Mouse (Mus musculus) embryonic facial prominence, embryonic 14.5 days (tissue): ENCODE results near the gene Lrp3. TPM values are rescaled to one million over a fixed set of nuclear protein-coding genes. Genes with fewer than 3 reads are reported as not detected.
A peak's percentile ranks its signal among the peaks of the same experiment; 100 is the strongest.
"Not testable (repeated sequence)": the region's sequence is repeated elsewhere in the genome, so short reads cannot be mapped to it uniquely, and the experiment has no call there.

Source experiments
- ATAC-seq: fragments of 200-750 bp; cut with Nextera tagmentation; 2 replicates; pipeline ENCODE4 v1.8.0; 2017; ENCODE audit warnings: low read depth, moderate number of reproducible peaks, moderate TSS enrichment
- DNase-seq: peaks from one replicate; pipeline ENCODE4 v3.0.0-alpha.2; 2015; ENCODE audit warnings: low spot score
- H3K27ac ChIP-seq: fragments of 300-500 bp; sonication (generic); replicated peaks from 2 replicates; pipeline ENCODE4 v1.5.1; 2014; ENCODE audit warnings: low read depth, mild to moderate bottlenecking, low read length, moderate library complexity
- H3K27me3 ChIP-seq: fragments of 300-500 bp; sonication (generic); replicated peaks from 2 replicates; pipeline ENCODE4 v1.6.1; 2014; ENCODE audit warnings: low read length; ENCODE audit not compliant: control insufficient read depth, insufficient read depth
- H3K36me3 ChIP-seq: fragments of 300-500 bp; sonication (generic); 2 replicates; pipeline ENCODE4 v1.6.1; 2014; ENCODE audit warnings: low read length, mixed read lengths; ENCODE audit not compliant: control insufficient read depth, insufficient read depth
- H3K4me1 ChIP-seq: fragments of 300-500 bp; sonication (generic); 2 replicates; pipeline ENCODE4 v1.6.1; 2014; ENCODE audit warnings: antibody characterized with exemption, low read length; ENCODE audit not compliant: control insufficient read depth, insufficient read depth
- H3K4me2 ChIP-seq: fragments of 300-500 bp; sonication (generic); 2 replicates; pipeline ENCODE4 v1.6.1; 2014; ENCODE audit warnings: low read depth, mild to moderate bottlenecking, low read length, moderate library complexity, mixed read lengths
- H3K4me3 ChIP-seq: fragments of 300-500 bp; sonication (generic); 2 replicates; pipeline ENCODE4 v1.5.1; 2014; ENCODE audit warnings: low read depth, mild to moderate bottlenecking, low read length
- H3K9ac ChIP-seq: fragments of 300-500 bp; sonication (generic); 2 replicates; pipeline ENCODE4 v1.6.1; 2014; ENCODE audit warnings: low read depth, mild to moderate bottlenecking, low read length, moderate library complexity, mixed read lengths
- H3K9me3 ChIP-seq: fragments of 300-500 bp; sonication (generic); 2 replicates; pipeline ENCODE4 v1.6.1; 2016; ENCODE audit warnings: low read length; ENCODE audit not compliant: control insufficient read depth
- WGBS: fragments of 180-500 bp; shearing (Covaris S2); extraction: QIAGEN DNeasy Blood & Tissue Kit; methylation state at CpG from one replicate; pipeline ENCODE4 v1.1.7; 2014; 5-methylcytosine and 5-hydroxymethylcytosine counted together
- polyA plus RNA-seq: library from polyadenylated mRNA; unstranded; fragments of >200 nt; fragmentation: Nextera tagmentation; extraction: Ambion mirVana; gene quantifications from 2 replicates; pipeline ENCODE4 v1.2.1, GENCODE M21; 2014

The Lrp3 gene
- 10.8 and 11.0 TPM in 2 replicates for polyA plus RNA-seq

GRCm38 (mm10) chr7:35215225-35215624 lies at the start of gene Lrp3:
Gene Lrp3 (minus strand): TSS chr7:35215498.
- ATAC-seq (peak; percentile 96), DNase-seq (peak; percentile 87)
- WGBS, result 0% methylated on average over 13 of the region's 53 CpGs
- Histone ChIP-seq H3K4me3 (peak within 1 kb of the TSS; percentile 69), H3K4me2 (peak within 1 kb of the TSS; percentile 74), H3K9me3 (no peaks in the 10 kb centered on the region), H3K27ac (peak within 1 kb of the TSS; percentile 63), H3K36me3 (peaks cover 16% of the 10 kb centered on the region), H3K9ac (peak within 1 kb of the TSS; percentile 78), H3K4me1 (peaks cover 9% of the 10 kb centered on the region; the same call in 1 of the 2 replicates), H3K27me3 (no peaks in the 10 kb centered on the region)

DNA sequence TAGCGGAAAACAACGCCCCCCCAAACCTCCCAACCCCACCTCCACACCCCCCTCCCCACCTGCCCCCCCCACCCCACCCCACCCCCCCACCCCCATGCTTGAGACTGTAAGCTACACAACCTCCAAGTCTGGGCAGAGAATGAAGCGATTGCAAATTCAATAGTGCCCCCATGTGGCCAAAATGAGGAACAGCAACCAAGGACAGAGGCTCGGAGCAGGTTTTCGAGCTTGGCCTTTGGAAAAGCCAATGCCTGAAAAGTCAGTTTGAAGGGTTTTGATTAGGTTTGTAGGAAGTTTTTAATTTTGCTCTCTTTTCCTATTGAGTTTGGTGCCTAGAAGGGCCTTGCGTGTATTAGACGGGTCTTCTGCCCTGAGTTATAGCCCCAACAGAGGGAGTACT lies 49.4 kb upstream of the Lrp3 start:
- no peak for ATAC-seq
- Histone ChIP-seq H3K9me3 (no peaks in the 10 kb centered on the region), H3K4me3 (no peak overlapping the region), H3K4me2 (no peak overlapping the region), H3K9ac (no peak overlapping the region), H3K4me1 (peaks cover 4% of the 10 kb centered on the region; the same call in 1 of the 2 replicates), H3K27me3 (no peaks in the 10 kb centered on the region), H3K27ac (no peak overlapping the region), H3K36me3 (no peaks in the 10 kb centered on the region)
- WGBS, result 7% methylated on average over 7 of the region's 7 CpGs
- DNase-seq, result peak; percentile 45

- no peak for ATAC-seq
- no peak overlapping the region for H3K4me2 ChIP-seq
- no peak overlapping the region for H3K27ac ChIP-seq
- H3K4me3 ChIP-seq, result no peak overlapping the region
- H3K36me3 ChIP-seq, result no peaks in the 10 kb centered on the region
- no peaks in the 10 kb centered on the region for H3K27me3 ChIP-seq
- no peaks in the 10 kb centered on the region for H3K9me3 ChIP-seq
- no peak overlapping the region for H3K9ac ChIP-seq
- no peaks in the 10 kb centered on the region for H3K4me1 ChIP-seq
- no peak for DNase-seq
- 78% methylated on average over 15 of the region's 15 CpGs for WGBS
Measured at GRCm38 (mm10) chr7:35263595-35264489, 48.5 kb upstream of the Lrp3 start.

GRCm38 (mm10) chr7:35259384-35259783 lies 44.1 kb upstream of the Lrp3 start:
- DNase-seq, result no peak
- no peak overlapping the region for H3K27ac ChIP-seq
- no peak for ATAC-seq
- no peaks in the 10 kb centered on the region for H3K4me1 ChIP-seq
- 93% methylated on average over 8 of the region's 8 CpGs for WGBS
- no peak overlapping the region for H3K4me2 ChIP-seq
- no peaks in the 10 kb centered on the region for H3K27me3 ChIP-seq
- no peaks in the 10 kb centered on the region for H3K36me3 ChIP-seq
- no peak overlapping the region for H3K4me3 ChIP-seq
- H3K9me3 ChIP-seq, result no peaks in the 10 kb centered on the region
- H3K9ac ChIP-seq, result no peak overlapping the region

- 52% methylated on average over 7 of the region's 7 CpGs for WGBS
- Histone ChIP-seq H3K27me3 (no peaks in the 10 kb centered on the region), H3K4me2 (no peak overlapping the region), H3K9me3 (no peaks in the 10 kb centered on the region), H3K36me3 (no peaks in the 10 kb centered on the region), H3K4me3 (no peak overlapping the region), H3K9ac (no peak overlapping the region; the same call in 1 of the 2 replicates), H3K4me1 (no peaks in the 10 kb centered on the region), H3K27ac (no peak overlapping the region)
- ATAC-seq (no peak), DNase-seq (peak; percentile 65)
Measured at GRCm38 (mm10) chr7:35258294-35258693, 43.0 kb upstream of the Lrp3 start.

DNA sequence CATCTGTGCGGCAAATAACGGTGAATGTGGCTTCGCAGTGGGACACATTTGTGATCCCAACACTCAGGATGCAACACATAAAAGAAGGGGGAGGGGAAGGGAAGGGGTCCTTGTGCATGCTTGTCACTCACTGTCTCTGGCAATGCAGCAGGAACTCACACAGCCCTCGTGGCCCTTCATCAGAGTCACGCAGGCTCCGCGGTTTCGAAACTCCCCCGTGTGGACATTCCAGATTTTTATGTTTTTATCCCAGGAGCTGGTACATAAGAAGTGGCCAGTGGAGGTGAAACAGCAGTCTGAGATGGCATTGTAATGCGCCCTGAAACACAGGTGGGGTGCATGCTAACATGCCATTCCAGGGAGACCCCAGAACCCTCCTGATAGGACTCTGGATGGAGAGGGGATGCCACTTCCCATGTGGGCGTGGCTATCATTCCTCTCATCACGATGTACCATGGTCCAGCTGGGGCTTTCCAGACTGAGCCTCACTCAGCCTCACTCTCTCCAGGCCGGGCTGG lies 36.8 kb upstream of the Lrp3 start:
- H3K4me2 ChIP-seq, result peak overlapping the region; percentile 44
- ATAC-seq (peak; percentile 63), DNase-seq (peak; percentile 53)
- no peaks in the 10 kb centered on the region for H3K36me3 ChIP-seq
- peak overlapping the region; percentile 3; the same call in 1 of the 2 replicates for H3K9ac ChIP-seq
- H3K4me1 ChIP-seq, result 0 out of 2 replicates have a peak, but pooled peaks cover 3% of the 10 kb centered on the region
- 5% methylated on average over 12 of the region's 13 CpGs for WGBS
- no peak overlapping the region for H3K27ac ChIP-seq
- H3K4me3 ChIP-seq, result peak overlapping the region; percentile 7
- H3K9me3 ChIP-seq, result no peaks in the 10 kb centered on the region
- H3K27me3 ChIP-seq, result no peaks in the 10 kb centered on the region

- H3K4me3 ChIP-seq, H3K36me3 ChIP-seq, H3K4me1 ChIP-seq, H3K9me3 ChIP-seq, H3K4me2 ChIP-seq, DNase-seq, ATAC-seq, H3K27ac ChIP-seq, H3K27me3 ChIP-seq, H3K9ac ChIP-seq: not testable (repeated sequence)
- 55% methylated on average over 2 of the region's 3 CpGs for WGBS
Measured at GRCm38 (mm10) chr7:35237935-35238334, 22.6 kb upstream of the Lrp3 start.

GRCm38 (mm10) chr7:35235308-35235707 lies 20.0 kb upstream of the Lrp3 start:
- H3K9ac ChIP-seq, result peak overlapping the region; percentile 70; the same call in 1 of the 2 replicates
- H3K4me1 ChIP-seq, result no peaks in the 10 kb centered on the region
- ATAC-seq, result peak; percentile 75
- peaks cover 13% of the 10 kb centered on the region for H3K9me3 ChIP-seq
- WGBS, result 19% methylated on average over 8 of the region's 9 CpGs
- no peaks in the 10 kb centered on the region for H3K27me3 ChIP-seq
- peak overlapping the region; percentile 64 for H3K4me3 ChIP-seq
- H3K36me3 ChIP-seq, result no peaks in the 10 kb centered on the region
- DNase-seq, result peak; percentile 89
- H3K27ac ChIP-seq, result peak overlapping the region; percentile 94
- peak overlapping the region; percentile 48 for H3K4me2 ChIP-seq
